Mouse (Mus musculus) MEL (cell line): ENCODE results near the gene Armc7. TPM values are rescaled to one million over a fixed set of nuclear protein-coding genes. Genes with fewer than 3 reads are reported as not detected.

Experiments
- DNase-seq: peaks from one replicate; pipeline ENCODE4 v3.0.0; 2011; ENCODE audit warnings: low read depth, low spot score
- H3K27ac ChIP-seq: 2 replicates; pipeline ENCODE4 v1.5.1; 2012; ENCODE audit warnings: low read depth, mild to moderate bottlenecking, control low read depth, low read length, moderate library complexity; ENCODE audit not compliant: control insufficient read depth
- H3K27me3 ChIP-seq, 2 experiments: fragments of 150-350 bp in 1 of 2; sonication (generic) in 1 of 2; 2 replicates each; pipeline ENCODE4 v1.6.1; 2012; ENCODE audit warnings: low read length in 2 of 2, mild to moderate bottlenecking in 2 of 2, improper control_type of control experiment in 1 of 2, moderate library complexity in 1 of 2; ENCODE audit not compliant: insufficient read depth in 2 of 2, control insufficient read depth in 1 of 2
- H3K36me3 ChIP-seq, 2 experiments: 2 replicates each; pipeline ENCODE4 v1.6.1; 2012 to 2014; ENCODE audit warnings: low read length in 2 of 2, improper control_type of control experiment in 1 of 2, inconsistent platforms in 1 of 2, mild to moderate bottlenecking in 1 of 2; ENCODE audit not compliant: insufficient read depth in 2 of 2, control insufficient read depth in 1 of 2
- H3K4me1 ChIP-seq, 2 experiments: fragments of 150-350 bp in 1 of 2; sonication (generic) in 1 of 2; 2 replicates each; pipeline ENCODE4 v1.6.1; 2012; ENCODE audit warnings: low read length in 2 of 2, improper control_type of control experiment in 1 of 2, mild to moderate bottlenecking in 1 of 2; ENCODE audit not compliant: insufficient read depth in 2 of 2, control insufficient read depth in 1 of 2
- H3K4me3 ChIP-seq, 2 experiments: fragments of 150-350 bp in 1 of 2; sonication (generic) in 1 of 2; 2 replicates each; pipeline ENCODE4 v1.5.1; 2012; ENCODE audit warnings: low read depth in 2 of 2, low read length in 2 of 2, mild to moderate bottlenecking in 2 of 2, moderate library complexity in 2 of 2, control low read depth in 1 of 2, improper control_type of control experiment in 1 of 2; ENCODE audit not compliant: control insufficient read depth in 1 of 2, insufficient read depth in 1 of 2
- H3K79me2 ChIP-seq: 2 replicates; pipeline ENCODE4 v1.6.1; 2012; ENCODE audit warnings: mild to moderate bottlenecking, low read length, moderate library complexity; ENCODE audit not compliant: control insufficient read depth, poor library complexity, insufficient read depth
- H3K9ac ChIP-seq: 2 replicates; pipeline ENCODE4 v1.6.1; 2012; ENCODE audit warnings: low read depth, mild to moderate bottlenecking, control low read depth, low read length, moderate library complexity; ENCODE audit not compliant: control insufficient read depth, poor library complexity, severe bottlenecking
- H3K9me3 ChIP-seq: fragments of 150-350 bp; sonication (generic); replicated peaks from 2 replicates; pipeline ENCODE4 v1.6.1; 2012; ENCODE audit warnings: mild to moderate bottlenecking, low read length, improper control_type of control experiment, moderate library complexity; ENCODE audit not compliant: insufficient read depth
- BHLHE40 ChIP-seq: IDR thresholded peaks from 2 replicates; pipeline ENCODE4 v1.6.1; 2012; ENCODE audit warnings: low read depth, mild to moderate bottlenecking, inconsistent platforms, low read length, improper control_type of control experiment, borderline replicate concordance
- CHD2 ChIP-seq: IDR thresholded peaks from 2 replicates; pipeline ENCODE4 v1.6.1; 2011; ENCODE audit warnings: low read length, improper control_type of control experiment
- CTCF ChIP-seq, 3 experiments: IDR thresholded peaks in 2 of 3; conservative IDR thresholded peaks in 1 of 3; 2 replicates each; pipeline ENCODE4 v1.5.1; 2011 to 2012; ENCODE audit warnings: low read length in 3 of 3, low read depth in 2 of 3, mild to moderate bottlenecking in 2 of 3, improper control_type of control experiment in 1 of 3, inconsistent platforms in 1 of 3, mixed read lengths in 1 of 3, moderate library complexity in 1 of 3; ENCODE audit not compliant: control insufficient read depth in 1 of 3, insufficient read depth in 1 of 3, poor library complexity in 1 of 3, severe bottlenecking in 1 of 3
- ELF1 ChIP-seq: IDR thresholded peaks from 2 replicates; pipeline ENCODE4 v1.6.1; 2014; ENCODE audit warnings: low read depth, mild to moderate bottlenecking, inconsistent platforms, low read length, improper control_type of control experiment, moderate library complexity
- ETS1 ChIP-seq: IDR thresholded peaks from 2 replicates; pipeline ENCODE4 v1.6.1; 2012; ENCODE audit warnings: low read depth, mild to moderate bottlenecking, inconsistent platforms, low read length, improper control_type of control experiment, moderate library complexity
- GABPA ChIP-seq: IDR thresholded peaks from 2 replicates; pipeline ENCODE4 v1.6.1; 2012; ENCODE audit warnings: low read depth, mild to moderate bottlenecking, inconsistent platforms, low read length, improper control_type of control experiment, moderate library complexity
- GATA1 ChIP-seq: IDR thresholded peaks from 2 replicates; pipeline ENCODE4 v1.6.1; 2011; ENCODE audit warnings: low read depth, low read length, improper control_type of control experiment
- HCFC1 ChIP-seq: IDR thresholded peaks from 2 replicates; pipeline ENCODE4 v1.6.1; 2012; ENCODE audit warnings: low read depth, mild to moderate bottlenecking, inconsistent platforms, low read length, improper control_type of control experiment, moderate library complexity
- JUND ChIP-seq: IDR thresholded peaks from 2 replicates; pipeline ENCODE4 v1.6.1; 2011; ENCODE audit warnings: low read depth, mild to moderate bottlenecking, improper control_type of control experiment, low read length
- KAT2A ChIP-seq: conservative IDR thresholded peaks from 2 replicates; pipeline ENCODE4 v1.6.1; 2012; ENCODE audit warnings: low read depth, low read length, improper control_type of control experiment, inconsistent platforms
- MAX ChIP-seq: IDR thresholded peaks from 2 replicates; pipeline ENCODE4 v1.6.1; 2011; ENCODE audit warnings: low read length, improper control_type of control experiment
- MEF2A ChIP-seq: IDR thresholded peaks from 2 replicates; pipeline ENCODE4 v1.6.1; 2014; ENCODE audit warnings: low read depth, mild to moderate bottlenecking, inconsistent platforms, low read length, improper control_type of control experiment; ENCODE audit not compliant: poor library complexity, insufficient replicate concordance, severe bottlenecking; ENCODE audit errors: extremely low read depth
- MXI1 ChIP-seq: IDR thresholded peaks from 2 replicates; pipeline ENCODE4 v1.6.1; 2011; ENCODE audit warnings: mild to moderate bottlenecking, low read depth, low read length, improper control_type of control experiment
- NRF1 ChIP-seq: IDR thresholded peaks from 2 replicates; pipeline ENCODE4 v1.6.1; 2014; ENCODE audit warnings: low read depth, mild to moderate bottlenecking, inconsistent platforms, low read length, improper control_type of control experiment, moderate library complexity; ENCODE audit not compliant: poor library complexity, insufficient read depth, severe bottlenecking
- RAD21 ChIP-seq: IDR thresholded peaks from 2 replicates; pipeline ENCODE4 v1.6.1; 2011; ENCODE audit warnings: mild to moderate bottlenecking, low read depth, low read length, improper control_type of control experiment
- SMC3 ChIP-seq: IDR thresholded peaks from 2 replicates; pipeline ENCODE4 v1.6.1; 2011; ENCODE audit warnings: low read depth, low read length, improper control_type of control experiment
- TBP ChIP-seq: IDR thresholded peaks from 2 replicates; pipeline ENCODE4 v1.8.0; 2011; ENCODE audit warnings: low read depth, low read length, improper control_type of control experiment
- USF2 ChIP-seq, 2 experiments: IDR thresholded peaks; 2 replicates each; pipeline ENCODE4 v1.6.1; 2011 to 2012; ENCODE audit warnings: improper control_type of control experiment in 2 of 2, low read length in 2 of 2, borderline replicate concordance in 1 of 2, inconsistent platforms in 1 of 2, low read depth in 1 of 2, mild to moderate bottlenecking in 1 of 2; ENCODE audit not compliant: insufficient read depth in 1 of 2
- ZC3H11A ChIP-seq: IDR thresholded peaks from 2 replicates; pipeline ENCODE4 v1.6.1; 2012; ENCODE audit warnings: low read depth, mild to moderate bottlenecking, inconsistent platforms, low read length, improper control_type of control experiment
- polyA plus RNA-seq, 2 experiments: library from polyadenylated mRNA; stranded (reverse) in 1 of 2; unstranded in 1 of 2; fragments of >175 nt in 1 of 2; fragments of >200 nt in 1 of 2; gene quantifications; 2 replicates each; pipeline versions ENCODE4 v1.2.1 to v1.2.4; 2012; ENCODE audit warnings: low replicate concordance in 2 of 2, low read depth in 1 of 2; ENCODE audit not compliant: insufficient read length in 2 of 2, insufficient read depth in 1 of 2, missing spikeins in 1 of 2
- total RNA-seq: library from RNA; depleted of rRNA; stranded (reverse); fragments of 300-350 nt; gene quantifications from 2 replicates; pipeline ENCODE4 v1.2.3, GENCODE M21; 2012

Armc7 gene
- total and polyA plus RNA-seq, 3 experiments = 9.1 to 13.1 TPM; not detected in 1

DNA sequence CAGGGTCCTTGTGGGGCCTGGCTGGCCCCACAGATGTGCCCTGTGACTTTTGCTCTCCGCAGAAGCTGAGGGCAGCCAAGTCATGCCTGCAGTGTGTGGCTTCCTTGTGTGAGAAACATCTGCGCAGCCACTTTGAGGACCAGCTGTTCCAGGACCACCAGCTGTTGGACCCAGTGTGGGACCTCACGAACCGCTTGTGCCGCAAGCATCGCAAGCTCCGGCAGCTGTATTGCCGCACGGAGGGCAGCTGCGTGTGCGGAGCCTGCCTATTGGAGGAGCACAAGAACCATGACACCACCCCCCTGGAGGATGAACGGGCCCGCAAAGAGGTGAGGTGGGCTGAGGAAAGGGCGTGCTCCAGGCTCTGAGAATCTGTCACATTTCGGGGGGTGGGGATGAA is 34.0 kb upstream of the Armc7 start:
- no peaks in the 10 kb centered on the region for H3K27me3 ChIP-seq
- no peaks in the 10 kb centered on the region for H3K9me3 ChIP-seq
- TF ChIP-seq MEF2A (no peak), USF2 (IDR thresholded peaks at IDR 0.05; ENCODE audit: borderline replicate concordance in 1 of 2, insufficient read depth in 1 of 2, low read depth in 1 of 2, low read length in 2 of 2) (no peak), RAD21 (no peak), GABPA (no peak), SMC3 (no peak), MAX (no peak), TBP (no peak), HCFC1 (no peak), BHLHE40 (no peak), ETS1 (no peak), CTCF (IDR thresholded peaks at IDR 0.05 in 2 of 3, conservative IDR thresholded peaks at IDR 0.05 in 1 of 3; ENCODE audit: control insufficient read depth in 1 of 3, insufficient read depth in 1 of 3, low read depth in 2 of 3, low read length in 3 of 3, poor library complexity in 1 of 3, severe bottlenecking in 1 of 3) (no peak), NRF1 (no peak), CHD2 (no peak), KAT2A (no peak), MXI1 (no peak), GATA1 (no peak), JUND (no peak)
- H3K9ac ChIP-seq = no peak overlapping the region
- no peak overlapping the region for H3K27ac ChIP-seq
- peaks cover 0 to 5% of the 10 kb centered on the region in 2 experiments; a peak in 2 of 4 replicates for H3K36me3 ChIP-seq
- DNase-seq = no peak
- H3K4me3 ChIP-seq = no peak overlapping the region
- H3K79me2 ChIP-seq = no peaks in the 10 kb centered on the region
- H3K4me1 ChIP-seq = peaks cover 3 to 8% of the 10 kb centered on the region in 2 experiments; a peak in 3 of 4 replicates

DNA sequence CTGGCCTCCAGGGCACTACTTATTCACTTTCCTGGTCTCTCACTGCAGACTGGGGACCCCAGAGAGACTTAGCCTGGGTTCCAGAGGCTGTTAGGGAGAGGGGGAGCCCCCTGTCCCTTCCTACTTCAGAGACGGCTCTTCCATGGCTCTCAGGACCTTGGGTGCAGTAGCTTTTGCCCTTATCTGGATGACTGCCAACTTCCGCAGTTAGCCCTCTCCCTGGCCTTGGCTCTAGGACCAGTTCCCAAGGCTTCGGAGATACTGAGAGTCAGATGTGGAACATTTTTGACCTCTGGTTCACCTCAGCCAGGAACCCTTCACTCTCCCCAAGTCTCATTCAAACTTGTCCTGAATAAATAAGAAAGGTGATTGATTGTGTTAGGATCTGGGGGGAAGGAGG is 28.6 kb upstream of the Armc7 start:
- H3K9me3 ChIP-seq = no peaks in the 10 kb centered on the region
- no peak for DNase-seq
- no peaks in the 10 kb centered on the region for H3K79me2 ChIP-seq
- peaks cover 0 to 4% of the 10 kb centered on the region in 2 experiments; a peak in 2 of 4 replicates for H3K4me1 ChIP-seq
- no peak overlapping the region for H3K27ac ChIP-seq
- H3K9ac ChIP-seq = no peak overlapping the region
- TF ChIP-seq ELF1 = no peak
- no peak for TF ChIP-seq GABPA
- TF ChIP-seq CTCF (IDR thresholded peaks at IDR 0.05 in 2 of 3, conservative IDR thresholded peaks at IDR 0.05 in 1 of 3; ENCODE audit: control insufficient read depth in 1 of 3, insufficient read depth in 1 of 3, low read depth in 2 of 3, low read length in 3 of 3, poor library complexity in 1 of 3, severe bottlenecking in 1 of 3) = no peak
- no peak for TF ChIP-seq ZC3H11A
- no peak for TF ChIP-seq JUND
- TF ChIP-seq, all 39 proteins: peak for 0
- Histone ChIP-seq H3K27me3 (no peaks in the 10 kb centered on the region), H3K4me3 (no peak overlapping the region), H3K36me3 (no peaks in the 10 kb centered on the region)
